Mouse (Mus musculus) inflammation-experienced regulatory T-cells, adult 6 months (primary cell): Measurements from ENCODE around the gene 4930470P17Rik. TPM values are rescaled to one million over a fixed set of nuclear protein-coding genes. Genes with fewer than 3 reads are reported as not detected.
"Not testable (repeated sequence)": the region's sequence is repeated elsewhere in the genome, so short reads cannot be mapped to it uniquely, and the experiment has no call there.

Source experiments
- ATAC-seq: one replicate; pipeline ENCODE4 v1.8.0; 2017
- polyA plus RNA-seq, 3 experiments: library from polyadenylated mRNA; unstranded; fragments of 100-300 nt; shearing (Covaris generic); gene quantifications; one replicate each; pipeline ENCODE4 v1.2.1; 2017

4930470P17Rik gene
- polyA plus RNA-seq: not detected

GRCm38 (mm10) chr2:170601917-170602316 lies at the start of gene 4930470P17Rik:
Gene 4930470P17Rik, minus strand, starts transcription at chr2:170602017.
- no peak for ATAC-seq

GRCm38 (mm10) chr2:170651483-170651882 lies 49.7 kb upstream of the 4930470P17Rik start:
- no peak for ATAC-seq

GRCm38 (mm10) chr2:170648542-170648941 lies 46.7 kb upstream of the 4930470P17Rik start:
- ATAC-seq: no peak

GRCm38 (mm10) chr2:170646201-170646600 lies 44.4 kb upstream of the 4930470P17Rik start:
- ATAC-seq: no peak

GRCm38 (mm10) chr2:170642338-170642806 lies 40.6 kb upstream of the 4930470P17Rik start:
- no peak for ATAC-seq

GRCm38 (mm10) chr2:170640281-170640680 lies 38.5 kb upstream of the 4930470P17Rik start:
- ATAC-seq: no peak

- no peak for ATAC-seq
These were observed 36.9 kb upstream of the 4930470P17Rik start for GRCm38 (mm10) chr2:170638746-170639145.

GRCm38 (mm10) chr2:170632998-170633622 lies 31.3 kb upstream of the 4930470P17Rik start:
- ATAC-seq: no peak

GRCm38 (mm10) chr2:170632386-170632785 lies 30.6 kb upstream of the 4930470P17Rik start:
- ATAC-seq: no peak

- no peak for ATAC-seq
These were observed 29.6 kb upstream of the 4930470P17Rik start for GRCm38 (mm10) chr2:170631375-170631774.

- no peak for ATAC-seq
These were observed 28.7 kb upstream of the 4930470P17Rik start for GRCm38 (mm10) chr2:170630553-170630952.

- not testable (repeated sequence) for ATAC-seq
These were observed 26.2 kb upstream of the 4930470P17Rik start for GRCm38 (mm10) chr2:170627991-170628390.

GRCm38 (mm10) chr2:170624201-170624880 lies 22.5 kb upstream of the 4930470P17Rik start:
- not testable (repeated sequence) for ATAC-seq

- no peak for ATAC-seq
These were observed 21.2 kb upstream of the 4930470P17Rik start for GRCm38 (mm10) chr2:170622985-170623384.

GRCm38 (mm10) chr2:170618862-170619492 lies 17.2 kb upstream of the 4930470P17Rik start:
- ATAC-seq: no peak

GRCm38 (mm10) chr2:170611794-170612193 lies 10.0 kb upstream of the 4930470P17Rik start:
- ATAC-seq: not testable (repeated sequence)

GRCm38 (mm10) chr2:170601171-170601570 lies 646 bp downstream of the 4930470P17Rik start:
- ATAC-seq: no peak

GRCm38 (mm10) chr2:170597586-170597985 lies 4.2 kb downstream of the 4930470P17Rik start:
- ATAC-seq: no peak

- no peak for ATAC-seq
These were observed 5.1 kb downstream of the 4930470P17Rik start for GRCm38 (mm10) chr2:170596726-170597125.

- ATAC-seq: no peak
These were observed 9.7 kb downstream of the 4930470P17Rik start for GRCm38 (mm10) chr2:170592161-170592560.

GRCm38 (mm10) chr2:170588369-170588900 lies 13.4 kb downstream of the 4930470P17Rik start:
- no peak for ATAC-seq

- no peak for ATAC-seq
These were observed 17.1 kb downstream of the 4930470P17Rik start for GRCm38 (mm10) chr2:170584678-170585077.

GRCm38 (mm10) chr2:170579551-170579950 lies 22.3 kb downstream of the 4930470P17Rik start:
- no peak for ATAC-seq
